ENCODE assay signal across 8 mouse cellular contexts in the genomic region with DNA sequence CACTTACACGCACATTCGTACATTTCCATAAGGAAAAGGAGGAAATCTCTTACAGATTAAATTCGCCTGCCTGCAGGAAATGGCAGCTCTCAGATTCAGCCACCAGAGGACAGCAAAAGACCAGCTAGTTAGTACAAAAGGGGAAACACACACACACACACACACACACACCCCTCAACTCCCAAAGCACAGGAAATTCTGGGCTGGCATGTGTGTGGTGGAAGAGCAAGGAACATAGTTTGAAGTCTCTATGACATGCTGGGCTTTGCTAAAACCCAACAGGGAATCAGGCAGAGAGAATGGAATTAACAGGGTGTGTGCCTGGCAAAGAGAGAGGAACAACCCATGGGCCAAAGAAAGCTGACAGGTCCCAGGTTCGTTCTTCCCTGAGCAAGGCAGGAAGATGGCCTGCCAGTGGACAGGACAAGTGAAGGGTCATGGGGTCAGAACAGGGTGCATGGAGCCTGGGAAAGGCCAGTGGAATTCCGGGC. TPM values are rescaled to one million over a fixed set of nuclear protein-coding genes. Genes with fewer than 3 reads are reported as not detected.
A peak's percentile ranks its signal among the peaks of the same experiment; 100 is the strongest.
DNase-seq lines count a peak whose midpoint lies in the region; ATAC-seq and TF ChIP-seq lines count a peak whose summit lies in the region.

No protein-coding gene starts in this region.

- H3K4me2 ChIP-seq in hindbrain, embryonic 11.5 days (replicated peaks; ENCODE audit: low read depth, low read length): no peak overlapping the region
- no peak overlapping the region for H3K4me2 ChIP-seq in hindbrain, embryonic 12.5 days (replicated peaks)

- no peak overlapping the region for H3K9ac ChIP-seq in hindbrain, embryonic 11.5 days (ENCODE audit: low read depth, low read length)
- H3K9ac ChIP-seq in hindbrain, embryonic 12.5 days: no peak overlapping the region

- no peaks in the 10 kb centered on the region for H3K36me3 ChIP-seq in hindbrain, embryonic 11.5 days (ENCODE audit: control insufficient read depth, insufficient read depth, low read length)
- no peaks in the 10 kb centered on the region for H3K36me3 ChIP-seq in hindbrain, embryonic 12.5 days

- peak; percentile 59 for DNase-seq in hindbrain, embryonic 11.5 days (ENCODE audit: low spot score)
- DNase-seq in R1 (ENCODE audit: low read depth, low spot score): peak; percentile 61
- DNase-seq in heart, postnatal 4 days: peak; percentile 81
- peak; percentile 66 to 79 for DNase-seq in left cerebral cortex, postnatal 25 days (ENCODE audit: low spot score in 2 of 2)
- peak; percentile 68 for DNase-seq in retina, postnatal 1 day
- no peak for DNase-seq in cerebellum, adult 11 months

- intact Hi-C loops in left cerebral cortex, postnatal 25 days (cut with DNase I): loop anchor here (2.0 kb wide), 1 partner anchor 93 kb away; no protein-coding TSS in a partner anchor

- H3K9me3 ChIP-seq in hindbrain, embryonic 11.5 days (ENCODE audit: control insufficient read depth, low read length): no peaks in the 10 kb centered on the region
- no peaks in the 10 kb centered on the region for H3K9me3 ChIP-seq in hindbrain, embryonic 12.5 days (replicated peaks)

- no peaks in the 10 kb centered on the region for H3K27me3 ChIP-seq in hindbrain, embryonic 11.5 days (ENCODE audit: control insufficient read depth, insufficient read depth, low read length)
- H3K27me3 ChIP-seq in hindbrain, embryonic 12.5 days: no peaks in the 10 kb centered on the region

- H3K4me1 ChIP-seq in hindbrain, embryonic 11.5 days (replicated peaks; ENCODE audit: control insufficient read depth, insufficient read depth, low read length): no peaks in the 10 kb centered on the region; the same call in 1 of the 2 replicates
- peaks cover 19% of the 10 kb centered on the region for H3K4me1 ChIP-seq in hindbrain, embryonic 12.5 days
- H3K4me1 ChIP-seq in embryonic fibroblast, embryonic 13.5 days (ENCODE audit: control insufficient read depth, insufficient read depth, low read length): peaks cover 9% of the 10 kb centered on the region

- H3K4me3 ChIP-seq in hindbrain, embryonic 11.5 days (ENCODE audit: low read depth, low read length): no peak overlapping the region
- no peak overlapping the region for H3K4me3 ChIP-seq in hindbrain, embryonic 12.5 days
- H3K4me3 ChIP-seq in embryonic fibroblast, embryonic 13.5 days (ENCODE audit: insufficient read depth, low read length): no peak overlapping the region

- H3K27ac ChIP-seq in hindbrain, embryonic 11.5 days (ENCODE audit: low read depth, low read length): no peak overlapping the region
- H3K27ac ChIP-seq in hindbrain, embryonic 12.5 days: no peak overlapping the region
- H3K27ac ChIP-seq in embryonic fibroblast, embryonic 13.5 days (ENCODE audit: insufficient read depth, low read length): peak overlapping the region; percentile 34

- no peak for ATAC-seq in hindbrain, embryonic 11.5 days (ENCODE audit: low FRiP score)
- ATAC-seq in hindbrain, embryonic 12.5 days (ENCODE audit: low FRiP score): no peak

- TF ChIP-seq CTCF in embryonic fibroblast, embryonic 13.5 days (IDR thresholded peaks at IDR 0.05; ENCODE audit: borderline replicate concordance, insufficient read depth, low read length): peak; percentile 32; the same call in 1 of the 2 replicates

- WGBS in hindbrain, embryonic 11.5 days: 70% methylated on average over 5 of the region's 5 CpGs
- WGBS in hindbrain, embryonic 12.5 days: 65% methylated on average over 5 of the region's 5 CpGs

- no peak for TF ChIP-seq POLR2A in embryonic fibroblast, embryonic 13.5 days (IDR thresholded peaks at IDR 0.05; ENCODE audit: low read depth, low read length)

RNA-seq across cellular contexts. Expression of gene Ppif, which starts 13.8 kb away (rescaled TPM):
- 32.3 and 33.3 TPM in 2 replicates for polyA plus RNA-seq in hindbrain, embryonic 11.5 days (2014; fragmentation: Nextera tagmentation; extraction: Ambion mirVana)
- 26.2 and 29.6 TPM in 2 replicates for polyA plus RNA-seq in hindbrain, embryonic 12.5 days (2016; fragmentation: Nextera tagmentation; extraction: Ambion mirVana)
- polyA plus RNA-seq in embryonic fibroblast, embryonic 13.5 days (2011; ENCODE audit: insufficient read length, low read depth, missing spikeins): 11.3 and 11.6 TPM in 2 replicates
- total RNA-seq in heart, postnatal 4 days (2021): 100 to 1,000 TPM; 188 to 208 TPM
- 10 to 100 TPM; 22.5 to 22.7 TPM for total RNA-seq in left cerebral cortex, postnatal 25 days (2021)
